Comparison of ENCODE assay signal across 8 mouse cellular contexts in the genomic region with DNA sequence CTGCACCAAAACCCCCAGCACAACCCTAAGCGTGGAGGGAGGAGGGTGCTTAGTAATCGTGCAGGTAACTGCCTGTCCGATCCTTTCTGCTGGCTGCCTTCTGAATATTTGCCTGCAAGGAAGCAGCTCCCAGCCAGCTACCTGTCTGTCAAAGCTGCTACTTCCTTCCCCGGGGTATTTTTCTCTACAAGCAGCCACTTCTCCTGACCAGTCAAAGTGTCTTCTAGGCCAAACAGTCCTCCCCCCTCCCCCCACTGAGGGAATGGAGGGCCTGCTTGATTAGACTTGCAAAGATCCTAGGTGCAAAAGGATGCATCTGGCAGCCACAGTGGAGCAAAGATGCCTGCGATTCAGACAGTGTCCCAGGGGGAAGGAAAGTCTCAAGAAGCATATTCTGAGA. TPM values are rescaled to one million over a fixed set of nuclear protein-coding genes. Genes with fewer than 3 reads are reported as not detected.
A peak's percentile ranks its signal among the peaks of the same experiment; 100 is the strongest.
DNase-seq lines count a peak whose midpoint lies in the region; ATAC-seq and TF ChIP-seq lines count a peak whose summit lies in the region.

No protein-coding gene starts in this region.

- H3K27me3 ChIP-seq in cerebellum, adult 2 months (ENCODE audit: control insufficient read depth, insufficient read depth, low read length) = no peaks in the 10 kb centered on the region
- H3K27me3 ChIP-seq in limb, embryonic 12.5 days = no peaks in the 10 kb centered on the region

- no peak for TF ChIP-seq CTCF in cerebellum, adult 2 months (IDR thresholded peaks at IDR 0.05; ENCODE audit: borderline replicate concordance, insufficient read depth, low read depth, low read length)

- H3K27ac ChIP-seq in cerebellum, adult 2 months (ENCODE audit: insufficient read depth, low read length) = peak overlapping the region; percentile 83
- peak overlapping the region; percentile 64; the same call in 1 of the 2 replicates for H3K27ac ChIP-seq in limb, embryonic 12.5 days

- no peaks in the 10 kb centered on the region for H3K9me3 ChIP-seq in limb, embryonic 12.5 days

- peak; percentile 61 to 64 for DNase-seq in cerebellum, adult 2 months
- DNase-seq in cerebellum, postnatal 4 days (ENCODE audit: low spot score in 2 of 2) = no peak
- DNase-seq in urinary bladder, postnatal 14 days (ENCODE audit: low spot score) = peak; percentile 32
- no peak for DNase-seq in urinary bladder, postnatal 25 days (ENCODE audit: low spot score)
- no peak for DNase-seq in frontal cortex, postnatal 25 days (ENCODE audit: low spot score in 2 of 2)
- no peak for DNase-seq in embryo, embryonic 9.5 days (ENCODE audit: extremely low spot score)
- DNase-seq in right cerebral cortex, postnatal 25 days = no peak

- no peak for ATAC-seq in limb, embryonic 12.5 days (ENCODE audit: insufficient number of reproducible peaks, insufficient read depth, low FRiP score, low TSS enrichment, low read depth)

- peaks cover 54% of the 10 kb centered on the region for H3K36me3 ChIP-seq in limb, embryonic 12.5 days

- TF ChIP-seq POLR2A in cerebellum, adult 2 months (IDR thresholded peaks at IDR 0.05; ENCODE audit: borderline replicate concordance, insufficient read depth, low read length) = no peak

- peak overlapping the region; percentile 34; the same call in 1 of the 2 replicates for H3K9ac ChIP-seq in limb, embryonic 12.5 days (replicated peaks)

- peak overlapping the region; percentile 40 for H3K4me2 ChIP-seq in limb, embryonic 12.5 days

- H3K4me3 ChIP-seq in cerebellum, adult 2 months (replicated peaks; ENCODE audit: insufficient read depth, low read depth, low read length) = peak overlapping the region; percentile 47
- no peak overlapping the region; the same call in 1 of the 2 replicates for H3K4me3 ChIP-seq in limb, embryonic 12.5 days (replicated peaks)

- 3% methylated on average over 5 of the region's 5 CpGs for WGBS in cerebellum, adult 2 months
- WGBS in limb, embryonic 12.5 days = 19% methylated on average over 5 of the region's 5 CpGs

- peaks cover 61% of the 10 kb centered on the region for H3K4me1 ChIP-seq in cerebellum, adult 2 months (ENCODE audit: control insufficient read depth, insufficient read depth, low read length)
- peaks cover 86% of the 10 kb centered on the region for H3K4me1 ChIP-seq in limb, embryonic 12.5 days (replicated peaks)

RNA-seq across cellular contexts. Expression of a gene that starts 7.9 kb away (rescaled TPM):
- polyA plus RNA-seq in cerebellum, adult 2 months (2012; rRNA removed) = 37.9 and 43.6 TPM in 2 replicates
- 43.1 and 50.8 TPM in 2 replicates for polyA plus RNA-seq in limb, embryonic 12.5 days (2016; fragmentation: Nextera tagmentation; extraction: Ambion mirVana)

Comparison
In these comparisons a context has a peak if more than half of its experiments do, and no peak if none do; other contexts are left out.
1. DNase-seq: peak in cerebellum, adult 2 months (2 of 2) and urinary bladder, postnatal 14 days (single experiment); none in cerebellum, postnatal 4 days (0 of 2), urinary bladder, postnatal 25 days (single experiment), frontal cortex, postnatal 25 days (0 of 2), embryo, embryonic 9.5 days (single experiment) and right cerebral cortex, postnatal 25 days (single experiment).